Mouse (Mus musculus) layer of hippocampus, adult 9-10 months (tissue): ENCODE measurements around the gene Slc37a2.
"Not testable (repeated sequence)": the region's sequence is repeated elsewhere in the genome, so short reads cannot be mapped to it uniquely, and the experiment has no call there.

ENCODE experiments used
- DNase-seq: peaks from one replicate; pipeline ENCODE4 v3.0.0; 2022; ENCODE audit warnings: low spot score

The Slc37a2 gene

DNA sequence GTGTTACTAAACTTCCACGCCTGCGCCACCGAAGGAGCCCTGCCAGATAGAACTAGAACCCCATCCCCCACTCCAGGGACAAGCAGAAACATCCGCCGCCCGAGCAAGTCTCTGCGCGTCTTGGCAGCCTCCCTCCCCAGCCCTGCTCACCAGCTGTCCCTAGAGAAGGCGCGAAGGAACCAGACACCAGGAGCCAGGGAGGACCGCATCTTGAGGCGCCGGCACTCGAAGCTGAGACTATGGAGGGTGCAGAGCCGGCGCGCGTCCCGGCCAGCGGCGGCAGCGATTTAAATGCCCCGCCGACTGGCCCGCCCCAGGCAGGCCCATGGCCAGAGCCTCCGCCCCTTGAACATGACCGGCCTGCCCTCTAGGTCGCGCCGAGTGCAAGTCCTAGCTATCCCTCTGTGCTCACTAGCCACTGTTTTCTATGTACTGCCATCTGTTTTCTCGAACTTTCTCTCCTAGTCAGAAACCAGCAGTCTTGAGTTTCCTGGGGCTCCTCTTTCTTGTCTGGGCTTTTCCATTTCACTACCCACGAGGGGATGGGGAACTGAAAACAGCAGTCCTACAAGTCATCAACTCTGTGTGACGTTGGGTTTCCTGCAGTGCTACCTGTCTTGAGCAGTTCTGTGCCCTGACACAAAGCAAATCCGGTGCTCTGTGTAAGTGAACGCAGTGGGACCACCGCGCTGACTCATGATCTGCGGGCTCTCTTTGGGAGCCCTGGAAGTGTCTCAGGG lies at the start of gene Slc37a2:
TSS of gene Slc37a2 (minus strand) at position 590 of the 740 bp plus-strand sequence.
- DNase-seq: peak; percentile 71

DNA sequence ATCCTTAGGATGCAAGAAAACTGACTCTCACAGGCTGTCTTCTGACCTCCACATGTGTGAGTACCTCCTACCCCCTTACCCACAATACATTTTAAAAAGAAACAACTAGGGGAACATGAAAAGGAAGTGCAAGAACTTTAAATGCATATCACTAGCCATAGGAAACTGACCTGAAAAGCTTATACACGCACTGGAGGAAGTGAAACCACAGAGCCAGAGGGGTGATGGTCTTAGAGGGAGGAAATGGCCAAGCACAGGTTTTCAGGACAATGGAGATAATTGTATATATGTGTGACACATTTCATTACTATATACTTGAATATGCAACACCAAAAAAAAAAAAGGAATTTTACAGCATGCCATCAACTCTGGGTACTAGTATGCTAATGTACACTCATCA lies 46.2 kb upstream of the Slc37a2 start:
- DNase-seq: no peak

DNA sequence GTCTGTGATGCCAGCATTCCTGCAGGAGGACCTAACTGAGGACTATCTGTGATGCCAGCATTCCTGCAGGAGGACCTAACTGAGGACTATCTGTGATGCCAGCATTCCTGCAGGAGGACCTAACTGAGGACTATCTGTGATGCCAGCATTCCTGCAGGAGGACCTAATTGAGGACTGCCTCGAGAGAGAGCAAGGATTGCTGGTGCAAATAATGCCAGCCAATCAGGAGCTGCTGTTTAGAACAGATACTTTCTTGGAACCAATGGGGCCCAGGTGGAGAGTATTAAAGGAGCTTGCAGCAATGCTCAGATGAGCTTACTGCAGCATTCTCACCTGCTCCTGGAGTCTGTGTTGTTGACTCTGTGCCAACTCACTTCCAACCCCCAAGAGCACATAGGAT lies 45.0 kb upstream of the Slc37a2 start:
- DNase-seq: not testable (repeated sequence)

DNA sequence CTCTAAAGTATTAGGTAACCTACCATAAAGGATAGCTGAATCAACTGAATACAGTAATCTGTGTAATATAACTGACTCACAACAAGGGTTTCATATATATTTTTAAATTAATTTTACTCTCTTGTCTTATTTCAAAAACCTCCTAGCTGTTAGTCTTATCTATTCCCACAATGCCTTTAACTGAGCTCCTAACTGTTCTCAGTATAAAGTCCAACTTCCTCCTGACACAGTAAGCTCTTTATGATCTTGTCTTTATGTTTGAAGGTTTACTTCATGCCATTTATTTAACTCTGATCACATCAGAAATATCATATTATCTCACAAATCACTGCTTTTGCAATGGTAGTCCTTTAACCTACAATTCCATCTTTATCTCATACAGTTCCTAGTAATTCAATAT lies 40.0 kb upstream of the Slc37a2 start:
- DNase-seq: no peak

DNA sequence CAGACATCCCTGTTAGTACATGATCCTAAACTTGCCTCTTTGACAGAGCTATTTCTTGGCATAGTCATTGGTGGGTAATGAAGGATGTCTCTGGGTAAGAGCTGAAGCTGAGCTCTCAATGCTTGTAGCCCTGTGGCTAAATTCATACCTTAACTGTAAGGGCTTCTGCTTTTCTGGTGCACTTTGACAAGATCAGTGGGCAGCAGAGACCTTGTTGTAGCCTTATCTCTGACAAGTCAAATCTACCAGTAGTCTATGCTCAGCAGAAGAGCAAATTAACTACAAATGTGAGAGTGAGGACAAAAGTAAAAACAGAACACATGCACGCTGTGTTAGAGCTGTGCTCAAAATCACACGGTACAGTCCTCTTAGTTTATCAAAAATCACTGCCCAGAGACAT lies 11.1 kb upstream of the Slc37a2 start:
- DNase-seq: no peak

DNA sequence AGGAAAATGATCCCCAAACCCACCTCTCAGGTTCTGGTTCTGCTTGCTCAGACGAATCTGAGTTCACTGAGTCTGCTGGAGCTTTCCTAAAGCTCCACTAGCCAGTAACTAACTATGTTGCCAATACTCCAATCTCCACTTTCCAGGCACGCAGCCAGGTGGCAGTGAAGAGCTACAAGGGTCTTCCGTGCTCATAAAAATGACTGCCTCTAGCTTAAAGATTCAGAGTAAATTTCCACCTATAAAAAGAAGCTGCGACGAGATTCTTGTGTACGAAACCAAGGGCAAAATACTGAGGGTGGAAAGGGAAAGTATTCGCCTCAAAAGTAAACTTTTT lies 319 bp upstream of the Slc37a2 start:
- DNase-seq: peak; percentile 15

DNA sequence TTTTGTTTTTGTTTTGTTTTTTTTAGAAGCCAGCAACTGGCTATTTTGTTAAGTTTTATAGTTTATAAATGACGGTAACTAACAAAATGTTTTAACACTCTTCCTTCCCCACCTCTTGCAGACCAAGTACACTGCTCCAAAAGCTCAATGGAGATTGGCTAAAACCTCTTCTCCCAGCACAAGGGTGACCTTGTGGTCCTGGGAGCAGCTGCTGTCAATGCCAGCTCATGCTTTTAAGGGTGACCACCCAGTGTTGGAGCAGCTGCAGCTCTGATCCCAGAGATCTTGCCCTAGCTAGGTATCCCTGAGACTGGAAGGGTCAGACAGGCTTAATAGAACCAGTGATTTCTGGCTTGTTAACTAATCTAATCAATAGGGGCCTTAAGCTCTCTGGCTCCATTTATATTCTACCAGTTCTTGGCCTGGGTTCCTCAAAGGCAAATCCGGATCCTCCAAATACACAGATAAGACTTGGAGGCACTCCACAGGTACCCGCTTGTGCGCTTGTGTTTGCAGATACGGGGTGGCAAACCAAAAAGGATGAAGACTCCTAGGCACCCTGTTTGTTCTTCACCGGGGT lies 917 bp downstream of the Slc37a2 start:
- DNase-seq: no peak

DNA sequence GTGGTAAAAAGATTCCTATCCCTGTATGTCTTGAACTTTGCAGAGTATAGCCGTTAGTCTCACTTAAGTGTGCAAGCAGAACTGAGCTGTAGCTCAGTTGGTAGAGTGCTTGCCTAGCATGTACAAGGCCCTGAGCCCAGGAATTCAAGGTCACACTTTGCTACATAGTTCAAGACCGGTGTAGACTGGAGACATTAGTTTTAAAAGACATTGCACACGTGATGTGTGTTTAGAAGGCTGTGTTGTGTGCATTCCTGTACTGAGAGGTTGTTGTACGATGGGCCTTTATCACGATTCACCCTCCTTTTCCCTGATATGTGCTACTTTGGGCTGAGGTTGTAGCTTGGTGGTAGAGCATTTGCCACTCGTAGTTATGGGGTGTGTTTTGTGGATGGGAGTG lies 4.9 kb downstream of the Slc37a2 start:
- no peak for DNase-seq

DNA sequence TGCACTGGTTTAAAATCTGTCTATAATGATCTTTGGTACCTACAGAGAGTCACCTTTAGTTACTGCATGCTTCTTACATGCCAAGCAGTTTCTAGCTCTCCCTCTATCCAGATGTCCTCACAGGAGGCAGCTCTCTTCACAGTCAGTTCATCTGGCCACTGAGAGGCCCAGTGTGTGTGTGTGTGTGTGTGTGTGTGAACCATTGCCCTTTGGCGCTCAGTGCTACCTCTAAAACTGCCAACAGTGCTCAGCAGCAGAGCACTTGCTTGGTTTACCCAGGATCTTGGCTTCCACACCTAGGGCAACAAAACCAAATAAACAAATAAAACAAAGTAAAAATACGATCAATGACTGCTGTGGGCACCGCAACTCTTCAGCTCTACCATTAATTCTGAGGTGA lies 5.6 kb downstream of the Slc37a2 start:
- DNase-seq: no peak

DNA sequence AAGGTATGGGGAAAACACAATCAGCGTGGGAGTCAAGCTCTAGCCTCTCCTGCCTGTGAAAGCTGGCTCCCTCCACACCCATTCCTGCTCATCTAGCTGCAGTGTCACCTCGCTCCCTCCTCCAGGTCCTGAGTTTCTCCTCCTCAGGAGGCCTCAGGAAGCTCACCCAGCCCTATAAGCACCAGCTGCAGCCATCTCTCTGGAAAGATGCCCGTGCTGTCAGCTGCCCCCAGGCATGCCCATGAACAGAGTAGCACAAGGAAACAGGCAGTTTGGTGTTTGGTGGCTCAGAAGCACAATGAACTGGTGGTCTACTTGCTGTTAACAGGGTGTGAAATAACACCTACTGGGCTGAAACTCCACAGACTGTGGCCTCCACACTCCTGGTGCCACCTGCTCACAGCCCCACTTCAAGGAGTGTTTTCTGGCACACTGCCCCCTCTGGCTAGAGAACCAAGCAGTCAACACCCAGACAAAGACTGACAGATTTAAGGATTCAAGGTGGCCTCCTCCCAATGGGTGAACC lies 7.1 kb downstream of the Slc37a2 start:
- no peak for DNase-seq

DNA sequence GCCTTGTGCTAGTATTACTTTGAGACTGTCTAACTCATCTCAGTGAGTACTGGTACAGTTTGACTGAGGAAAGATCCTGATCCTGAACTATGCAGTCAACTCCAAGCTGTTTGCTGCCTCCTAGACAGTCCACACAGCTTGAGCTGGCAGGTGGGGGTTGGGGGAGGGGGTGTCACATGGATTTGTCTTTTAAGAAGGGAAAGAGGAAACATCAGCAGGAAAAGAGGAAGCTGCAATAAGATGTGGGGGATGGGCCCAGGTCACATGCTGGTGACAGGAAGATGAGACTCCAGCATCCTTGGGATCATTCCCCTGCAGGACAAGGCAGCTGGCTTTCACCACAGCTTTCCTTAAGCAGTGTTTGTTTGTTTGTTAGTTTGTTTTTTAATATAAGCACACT lies 8.1 kb downstream of the Slc37a2 start:
- DNase-seq: peak; percentile 59

DNA sequence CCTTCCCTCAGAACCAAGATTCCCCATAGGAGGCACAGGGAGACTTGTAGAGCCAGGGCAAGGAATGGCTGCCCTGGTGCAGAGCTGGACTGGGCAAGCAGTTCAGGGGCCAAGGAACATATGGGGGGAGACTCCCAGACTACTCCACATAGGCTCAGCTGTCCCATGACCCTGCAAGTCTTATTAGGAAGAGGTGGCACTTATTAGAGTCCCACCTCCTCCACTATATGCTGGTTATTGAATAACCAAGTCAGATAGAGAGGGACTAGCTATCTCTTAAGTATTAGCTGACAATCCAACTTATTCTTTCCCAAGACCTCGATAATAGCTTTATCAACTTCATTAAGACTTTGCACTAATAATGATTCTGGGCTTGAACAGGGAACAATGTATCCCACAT lies 9.7 kb downstream of the Slc37a2 start:
- no peak for DNase-seq

DNA sequence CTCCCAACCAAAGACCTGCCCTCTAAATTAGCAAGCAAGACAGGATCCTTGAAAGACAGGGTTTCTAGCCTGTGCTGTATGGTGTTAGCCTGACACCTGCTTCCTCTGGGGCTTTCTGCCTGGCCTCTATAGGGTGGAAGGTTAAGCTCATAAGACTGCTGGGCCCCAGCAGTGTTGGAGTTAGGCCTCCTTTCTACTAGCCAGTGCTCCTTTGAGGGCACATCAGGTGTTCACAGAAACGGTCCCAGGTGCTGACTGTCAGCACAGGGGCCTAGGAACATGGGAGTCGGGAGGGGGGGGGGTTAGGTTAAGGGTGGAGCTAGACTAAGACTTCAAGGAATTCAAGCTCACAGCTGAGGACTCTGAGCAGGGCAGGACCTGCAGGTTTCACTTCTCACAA lies 10.1 kb downstream of the Slc37a2 start:
- no peak for DNase-seq

DNA sequence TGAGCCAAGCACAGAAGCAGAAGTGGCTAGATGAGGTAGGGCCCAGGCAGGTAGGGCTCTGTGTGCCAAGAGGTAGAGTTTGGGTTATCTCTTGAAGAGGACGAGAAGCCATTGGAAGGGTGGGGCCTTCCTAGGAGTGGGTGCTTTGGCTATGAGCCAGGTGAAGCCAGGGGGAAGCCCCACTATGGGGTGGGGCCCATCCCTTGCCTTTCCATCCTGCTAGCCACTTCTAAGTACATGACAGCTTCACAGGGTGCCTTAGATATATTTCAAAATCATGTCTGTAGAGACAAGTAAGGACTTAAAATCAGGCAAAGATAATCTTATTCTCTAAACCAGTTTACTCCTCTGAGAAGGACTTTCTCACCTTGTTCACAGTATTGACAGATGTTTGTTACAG lies 10.9 kb downstream of the Slc37a2 start:
- DNase-seq: no peak

DNA sequence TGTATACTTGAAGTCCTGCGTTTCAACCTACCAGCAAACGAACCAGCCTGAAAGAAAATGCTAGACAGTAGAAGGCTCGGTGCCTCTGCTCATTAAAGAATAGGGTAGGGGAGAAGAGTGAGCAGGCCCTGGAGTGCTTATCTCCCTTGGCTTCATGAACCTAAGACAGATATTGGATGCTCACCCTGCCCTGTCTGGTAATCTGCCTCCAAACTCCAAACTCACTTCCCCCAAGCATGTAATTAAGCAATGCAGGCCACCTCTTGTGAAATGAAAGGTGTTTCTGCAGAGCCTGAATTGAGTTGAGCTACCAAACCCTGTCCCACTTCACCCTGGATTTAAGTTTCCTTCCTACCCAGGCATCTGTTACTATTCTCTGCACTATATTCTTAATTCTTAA lies 12.8 kb downstream of the Slc37a2 start:
- DNase-seq: no peak

DNA sequence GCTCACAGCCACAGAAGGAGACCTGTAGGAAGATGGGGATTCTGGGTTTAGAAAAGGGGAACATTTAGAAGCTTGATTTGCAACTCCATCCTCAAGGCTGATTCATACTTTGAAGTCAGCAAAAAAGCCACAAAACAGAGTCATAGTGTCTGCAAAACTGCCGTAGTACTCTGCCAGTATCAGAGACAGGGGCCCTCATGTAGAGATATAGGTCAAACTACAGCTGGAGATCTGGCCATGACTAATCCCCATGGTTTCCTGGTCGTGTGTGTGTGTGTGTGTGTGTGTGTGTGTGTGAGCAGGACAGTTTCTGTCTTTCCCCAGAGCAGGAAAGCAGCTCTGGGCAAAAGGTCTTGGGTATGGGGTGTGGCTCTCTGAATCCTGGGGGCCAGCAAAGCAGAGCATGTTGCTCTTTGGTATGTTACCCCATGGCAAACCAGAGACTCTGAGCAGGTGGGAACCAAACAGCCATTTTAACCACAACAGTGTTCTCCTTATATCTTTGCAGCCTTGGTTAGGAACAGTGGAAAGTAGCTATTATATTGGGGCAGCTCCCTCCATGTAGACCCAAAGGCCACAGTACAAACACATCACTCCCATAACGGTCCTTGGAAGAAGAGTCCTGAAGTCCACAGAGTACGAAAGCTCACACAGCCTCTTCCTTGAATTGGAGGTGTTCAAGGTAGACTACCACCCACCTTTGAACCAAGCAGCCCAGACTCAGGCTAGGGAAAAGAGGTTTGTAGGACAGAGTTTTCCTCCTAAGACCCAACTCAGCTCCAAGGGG lies 19.4 kb downstream of the Slc37a2 start:
- DNase-seq: no peak

DNA sequence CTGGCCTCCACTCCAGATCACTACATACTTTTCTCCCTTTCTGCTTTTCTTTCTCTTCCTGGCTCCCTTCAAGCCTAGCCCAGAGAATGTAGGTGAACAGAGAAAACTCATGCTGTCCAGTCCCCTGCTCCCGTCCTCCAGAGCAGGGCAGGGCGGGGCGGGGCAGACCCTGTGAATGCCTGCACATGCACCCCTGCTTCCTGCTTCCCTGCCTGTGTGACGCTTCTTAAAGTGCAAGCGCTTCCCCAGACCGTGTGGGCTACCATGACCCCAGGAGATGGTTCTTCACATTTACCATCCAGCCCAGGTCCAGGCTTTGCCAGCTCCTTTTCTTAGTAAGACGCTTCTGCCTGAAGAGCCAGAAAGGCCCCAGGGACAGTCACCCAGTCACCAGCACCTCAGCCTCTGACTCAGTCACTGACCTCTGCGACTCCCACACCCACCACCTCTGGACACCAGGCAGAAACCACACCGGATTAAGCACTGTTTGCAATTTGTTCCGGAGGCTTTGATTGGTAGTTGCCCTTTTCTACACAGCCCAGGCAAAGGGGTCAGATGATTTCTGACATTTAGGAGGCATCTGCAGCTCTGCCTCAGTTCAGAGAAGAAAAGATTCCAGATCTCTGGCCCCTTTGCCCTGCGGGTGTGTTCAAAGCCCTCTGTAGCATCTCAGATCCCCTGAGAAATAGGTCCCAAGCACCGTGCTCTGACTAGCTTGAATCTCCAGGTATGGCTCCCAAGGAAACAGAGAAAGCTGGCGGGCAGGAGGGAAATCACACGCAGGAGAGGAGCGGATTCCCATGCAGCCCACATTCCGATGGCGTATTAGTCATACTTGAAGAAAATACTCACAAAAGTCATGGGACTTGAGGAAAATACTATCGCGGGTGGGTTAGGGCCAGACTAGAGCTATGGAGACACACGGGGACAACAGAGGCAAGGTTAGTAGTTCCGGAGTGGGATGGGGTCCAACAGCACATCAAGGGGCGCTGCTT lies 23.0 kb downstream of the Slc37a2 start:
- DNase-seq: no peak

DNA sequence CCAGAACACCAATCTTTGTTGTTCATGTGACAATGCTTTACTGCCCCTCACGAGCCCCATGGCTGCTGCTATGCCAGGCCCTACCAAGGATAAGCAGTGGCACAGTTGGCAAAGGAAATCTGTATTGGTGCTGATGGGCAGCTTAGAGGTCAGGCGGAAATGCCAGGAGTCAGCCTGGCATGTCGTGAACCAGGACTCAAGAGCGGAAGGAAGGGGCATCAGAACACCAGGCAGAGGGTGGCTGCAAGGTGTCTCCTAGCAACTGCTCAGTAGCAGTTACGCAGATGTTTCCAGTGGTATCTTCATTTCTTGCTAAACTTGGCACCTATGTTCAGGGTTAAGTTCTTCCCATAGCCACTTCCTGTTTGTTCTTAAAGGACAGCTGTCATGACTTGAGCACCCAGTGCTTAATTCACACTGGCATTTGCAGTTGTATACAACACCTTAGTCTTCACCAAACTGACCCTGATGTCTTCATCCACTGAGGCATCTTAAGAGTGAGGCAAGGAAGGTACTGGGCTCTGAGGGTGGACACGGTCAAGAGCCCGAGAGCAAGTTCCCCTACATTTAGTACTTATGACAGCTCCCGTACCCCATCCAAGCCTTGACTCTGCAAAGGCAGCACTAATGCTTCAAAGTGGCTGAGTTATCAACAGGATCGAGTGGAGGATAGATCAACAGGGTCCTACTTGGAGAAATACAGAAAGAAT lies 24.9 kb downstream of the Slc37a2 start:
- no peak for DNase-seq

DNA sequence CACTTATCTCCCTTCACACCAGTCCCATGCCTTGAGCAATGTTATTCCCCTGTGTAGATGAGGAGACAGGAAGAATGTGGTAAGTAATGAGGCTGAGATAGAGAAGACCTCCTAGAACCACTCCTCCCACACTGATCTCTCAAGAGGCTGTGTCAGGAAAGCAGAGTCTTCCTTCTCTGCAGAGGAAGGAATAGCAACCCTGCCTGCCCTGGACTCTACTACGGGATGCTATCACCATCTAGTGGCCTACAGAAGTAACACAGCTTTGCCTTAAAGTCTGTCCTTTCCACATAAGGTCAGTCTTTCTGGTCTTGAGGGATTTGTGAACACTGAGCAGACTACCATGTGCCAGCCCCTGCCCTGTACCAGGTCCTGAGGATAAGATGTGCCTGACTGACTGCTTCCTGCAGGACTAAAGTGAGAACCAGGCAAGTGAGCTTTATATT lies 25.6 kb downstream of the Slc37a2 start:
- peak; percentile 71 for DNase-seq

DNA sequence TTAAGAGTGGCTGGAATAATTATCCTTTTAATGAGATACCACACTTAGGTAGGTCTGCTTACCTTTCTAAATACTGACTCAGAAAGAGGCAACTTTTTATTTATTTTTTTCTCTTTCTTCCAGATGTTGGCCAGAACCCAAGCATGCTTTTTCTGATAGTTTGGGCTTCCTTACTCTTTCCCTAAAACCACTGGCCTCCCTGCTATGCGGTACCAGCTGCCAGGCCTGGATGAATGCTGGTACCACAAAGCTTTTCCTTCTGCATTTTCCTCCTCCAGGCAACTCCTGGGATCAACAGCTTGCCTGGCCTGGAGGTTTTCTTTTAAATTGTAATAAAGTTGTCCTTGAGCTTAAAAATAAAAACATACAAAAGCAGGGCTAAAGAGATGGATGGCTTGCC lies 30.0 kb downstream of the Slc37a2 start:
- DNase-seq: no peak

DNA sequence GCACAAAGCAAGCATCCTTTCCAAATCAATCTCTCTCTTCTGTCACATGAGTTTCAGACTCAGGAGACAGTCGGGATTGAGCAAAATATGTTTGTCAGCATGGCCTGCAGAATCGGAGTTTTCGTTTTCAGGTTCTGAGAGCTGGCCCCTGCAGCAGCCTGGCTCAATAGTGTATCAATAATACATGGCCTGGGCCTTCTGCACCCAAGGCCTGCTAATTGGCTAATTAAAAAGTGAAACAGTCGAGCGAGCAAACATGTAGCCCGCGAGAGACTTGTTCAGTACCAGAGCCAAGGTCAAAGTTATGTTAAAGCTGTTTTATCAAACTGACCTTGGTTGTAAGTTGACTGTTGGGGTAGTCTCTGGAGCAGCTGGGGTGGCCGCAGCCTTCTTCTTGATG lies 34.8 kb downstream of the Slc37a2 start:
- no peak for DNase-seq
